Mouse (Mus musculus): Measurements from ENCODE around the gene Blmh.

The Blmh gene

GRCm38 (mm10) chr11:76998705-76999226 lies 74.2 kb downstream of the Blmh start:
- peak; percentile 41 for DNase-seq (ENCODE audit: low spot score)

DNA sequence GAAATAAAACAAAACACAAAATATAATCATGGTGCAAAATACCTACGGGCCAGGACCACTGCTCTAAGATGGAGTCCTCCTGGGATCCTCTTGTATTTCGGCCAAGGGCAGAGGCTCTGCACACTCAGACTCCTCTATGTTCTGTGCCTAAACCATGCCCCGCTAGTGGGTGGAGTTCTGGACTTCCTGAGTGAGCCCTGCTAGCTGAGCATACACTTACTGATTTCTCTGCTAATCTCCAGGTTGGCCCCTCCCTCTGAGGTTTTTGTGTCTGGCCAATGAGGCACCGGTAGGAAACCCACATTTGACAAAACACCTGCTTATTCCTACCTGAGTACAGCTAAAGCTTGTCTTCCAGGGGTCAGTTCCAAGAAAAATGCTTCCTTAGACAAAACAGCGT lies 76.1 kb downstream of the Blmh start:
- DNase-seq (ENCODE audit: low spot score) = no peak

DNA sequence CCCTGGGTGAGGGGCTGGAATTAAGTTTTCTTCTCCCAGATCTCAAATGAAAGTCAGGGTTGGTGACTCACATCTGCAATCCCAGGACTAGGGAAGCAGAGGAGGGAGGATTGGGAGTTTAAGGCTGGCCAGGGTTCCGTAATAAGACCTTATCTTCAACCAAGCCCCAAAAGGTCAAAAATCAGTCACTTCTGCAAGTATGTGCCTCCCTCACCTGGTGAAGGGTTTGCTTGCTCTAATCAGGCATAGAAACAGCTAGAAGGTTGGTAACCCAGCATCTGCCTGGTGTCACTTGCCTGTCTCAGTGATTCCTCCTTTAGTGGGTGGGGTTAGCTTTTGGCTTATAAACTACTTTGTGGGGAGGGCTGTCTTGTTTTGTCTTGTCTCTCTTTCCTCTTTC lies 77.8 kb downstream of the Blmh start:
- no peak for DNase-seq (ENCODE audit: low spot score)

- DNase-seq (ENCODE audit: low spot score) = no peak
Observed at GRCm38 (mm10) chr11:77005881-77006280, 81.3 kb downstream of the Blmh start.

- no peak for DNase-seq (ENCODE audit: low spot score)
Observed at GRCm38 (mm10) chr11:77006616-77007015, 82.0 kb downstream of the Blmh start.

DNA sequence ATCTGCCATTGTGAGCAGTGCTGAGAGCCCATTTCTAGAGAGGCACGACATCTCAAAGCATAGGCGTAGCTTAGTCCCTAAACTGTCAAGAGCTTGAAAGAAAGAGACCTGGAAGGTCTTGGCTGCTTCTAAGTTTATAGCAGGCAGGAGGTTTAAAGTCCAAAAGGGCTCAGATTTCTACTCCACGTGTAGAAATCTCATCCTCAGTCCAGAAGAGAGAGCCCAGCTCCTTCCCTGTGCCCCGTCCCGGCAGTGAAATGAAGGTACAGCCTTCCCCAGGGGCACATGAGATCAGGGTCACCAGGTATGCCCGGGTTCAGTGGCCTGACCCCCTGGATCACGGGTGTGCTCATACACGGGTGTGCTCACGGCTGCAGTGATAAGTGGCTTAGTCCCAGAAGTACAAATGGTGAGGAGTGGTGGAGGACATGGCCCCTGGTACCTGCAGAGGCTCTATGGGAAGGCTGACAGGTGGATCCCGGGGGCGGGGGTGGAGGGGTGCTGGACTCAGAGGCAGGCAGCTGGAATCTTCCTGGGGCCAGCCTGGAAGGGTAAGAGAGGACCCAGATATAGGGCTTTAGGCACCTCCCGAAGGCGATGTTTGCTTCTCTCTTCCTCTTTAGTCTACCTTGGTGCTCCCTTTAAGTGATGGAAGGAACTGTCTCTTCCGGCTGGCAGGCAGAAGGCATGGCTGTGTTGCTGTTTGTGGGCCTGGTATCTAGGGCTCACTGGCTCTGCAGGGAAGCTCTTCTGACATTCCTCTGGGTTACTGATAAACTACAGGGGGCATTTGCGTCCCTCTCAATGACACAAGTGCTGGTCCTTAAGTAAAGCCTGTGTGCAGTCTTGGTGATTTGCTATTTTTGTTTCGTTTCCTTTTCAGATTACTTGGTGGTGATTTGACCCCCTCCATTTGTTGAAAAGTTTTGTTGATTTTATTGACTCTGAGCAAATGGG lies 84.7 kb downstream of the Blmh start:
- no peak for DNase-seq (ENCODE audit: low spot score)

GRCm38 (mm10) chr11:77010762-77011475 lies 86.3 kb downstream of the Blmh start:
- DNase-seq (ENCODE audit: low spot score) = no peak

DNA sequence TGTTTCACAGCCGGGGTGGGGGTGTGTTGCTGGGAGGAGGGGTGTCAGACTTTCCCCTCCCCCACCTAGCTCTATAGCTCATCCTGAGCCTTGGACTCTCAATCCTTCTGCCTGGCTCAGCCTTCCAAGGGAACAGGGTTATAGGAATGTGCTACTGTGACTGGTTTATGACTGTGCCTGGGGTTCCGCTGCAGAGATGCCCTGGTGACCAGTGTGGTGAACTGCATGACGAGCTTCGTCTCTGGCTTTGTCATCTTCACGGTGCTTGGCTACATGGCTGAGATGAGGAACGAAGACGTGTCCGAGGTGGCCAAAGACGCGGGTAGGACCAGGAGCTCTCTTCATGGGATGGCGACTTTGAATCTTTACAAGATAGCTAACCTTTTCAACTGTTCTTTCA lies 93.4 kb downstream of the Blmh start:
- no peak for DNase-seq (ENCODE audit: low spot score)

- DNase-seq (ENCODE audit: low spot score) = no peak
Observed at GRCm38 (mm10) chr11:77019539-77019938, 94.9 kb downstream of the Blmh start.

- DNase-seq (ENCODE audit: low spot score) = no peak
Observed at GRCm38 (mm10) chr11:77021749-77022396, 97.3 kb downstream of the Blmh start.

- DNase-seq (ENCODE audit: low spot score) = no peak
Observed at GRCm38 (mm10) chr11:77026559-77026958, 102.0 kb downstream of the Blmh start.

GRCm38 (mm10) chr11:77028157-77028556 lies 103.5 kb downstream of the Blmh start:
- no peak for DNase-seq (ENCODE audit: low spot score)

GRCm38 (mm10) chr11:77031151-77031934 lies 106.7 kb downstream of the Blmh start:
- DNase-seq (ENCODE audit: low spot score) = no peak
